Mouse (Mus musculus) neural tube, embryonic 11.5 days (tissue): ENCODE data around the gene Tmem86a. TPM values are rescaled to one million over a fixed set of nuclear protein-coding genes. Genes with fewer than 3 reads are reported as not detected.

ENCODE experiments used
- ATAC-seq: fragments of 200-750 bp; cut with Nextera tagmentation; 2 replicates; pipeline ENCODE4 v1.8.0; 2017; ENCODE audit warnings: moderate number of reproducible peaks, mild to moderate bottlenecking, moderate TSS enrichment, moderate library complexity; ENCODE audit not compliant: insufficient read depth, low FRiP score, low TSS enrichment
- DNase-seq: peaks from one replicate; pipeline ENCODE4 v3.0.0-alpha.2; 2015; ENCODE audit warnings: low spot score
- H3K27ac ChIP-seq: fragments of 300-500 bp; sonication (generic); 2 replicates; pipeline ENCODE4 v1.5.1; 2014; ENCODE audit warnings: low read depth, mild to moderate bottlenecking, low read length
- H3K27me3 ChIP-seq: fragments of 300-500 bp; sonication (generic); 2 replicates; pipeline ENCODE4 v1.6.1; 2014; ENCODE audit warnings: mild to moderate bottlenecking, low read length, mixed read lengths; ENCODE audit not compliant: control insufficient read depth, insufficient read depth
- H3K36me3 ChIP-seq: fragments of 300-500 bp; sonication (generic); 2 replicates; pipeline ENCODE4 v1.6.1; 2014; ENCODE audit warnings: mild to moderate bottlenecking, low read length, moderate library complexity, mixed read lengths; ENCODE audit not compliant: control insufficient read depth, insufficient read depth
- H3K4me1 ChIP-seq: fragments of 300-500 bp; sonication (generic); 2 replicates; pipeline ENCODE4 v1.6.1; 2014; ENCODE audit warnings: low read length, mixed read lengths; ENCODE audit not compliant: control insufficient read depth, insufficient read depth
- H3K4me2 ChIP-seq: fragments of 300-500 bp; sonication (generic); 2 replicates; pipeline ENCODE4 v1.6.1; 2014; ENCODE audit warnings: low read depth, mild to moderate bottlenecking, moderate library complexity
- H3K4me3 ChIP-seq: fragments of 300-500 bp; sonication (generic); 2 replicates; pipeline ENCODE4 v1.5.1; 2014; ENCODE audit warnings: low read depth, low read length
- H3K9ac ChIP-seq: fragments of 300-500 bp; sonication (generic); 2 replicates; pipeline ENCODE4 v1.6.1; 2014; ENCODE audit warnings: mild to moderate bottlenecking, low read length
- H3K9me3 ChIP-seq: fragments of 300-500 bp; sonication (generic); 2 replicates; pipeline ENCODE4 v1.6.1; 2016; ENCODE audit warnings: low read length; ENCODE audit not compliant: control insufficient read depth
- WGBS: fragments of 180-500 bp; shearing (Covaris S2); extraction: QIAGEN DNeasy Blood & Tissue Kit; methylation state at CpG from one replicate; pipeline ENCODE4 v1.1.7; 2014; 5-methylcytosine and 5-hydroxymethylcytosine counted together
- polyA plus RNA-seq: library from polyadenylated mRNA; unstranded; fragments of >200 nt; fragmentation: Nextera tagmentation; extraction: Ambion mirVana; gene quantifications from 2 replicates; pipeline ENCODE4 v1.2.1, GENCODE M21; 2014

Gene Tmem86a
- polyA plus RNA-seq, 1 experiment from 2014 or later = 8.2 TPM

DNA sequence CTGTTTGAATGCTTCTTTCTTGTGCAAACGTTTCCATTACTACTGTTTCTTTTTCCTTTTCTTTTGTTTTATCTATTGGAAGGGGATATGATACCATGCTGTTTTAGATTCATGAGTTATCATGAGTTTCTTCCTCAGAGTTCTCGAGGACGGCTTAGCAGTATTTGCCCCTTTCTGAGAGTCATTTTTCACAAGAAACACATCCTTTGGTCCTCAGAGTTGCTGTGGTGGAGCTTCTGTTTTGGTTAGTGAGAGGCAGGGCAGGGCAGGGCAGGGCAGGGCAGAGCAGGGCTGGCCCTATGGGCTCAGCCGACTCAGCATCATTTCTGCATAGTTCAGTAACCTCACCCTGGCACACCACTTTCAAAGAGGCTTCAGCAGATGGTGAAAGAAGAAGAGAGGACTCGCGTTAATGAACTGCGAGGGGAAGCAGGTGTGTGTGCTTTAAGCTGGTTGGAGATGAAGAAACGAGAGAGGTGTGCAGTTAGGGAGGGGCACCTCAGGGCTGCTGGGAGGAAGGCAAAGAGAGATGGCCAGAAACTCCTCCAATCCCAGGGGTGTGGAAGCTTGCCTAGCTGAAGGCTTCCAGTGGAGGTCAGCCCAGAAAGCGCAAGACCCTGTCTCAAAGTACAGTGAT lies 37.2 kb upstream of the Tmem86a start:
- Histone ChIP-seq H3K4me3 (no peak overlapping the region), H3K4me1 (no peaks in the 10 kb centered on the region; the same call in 1 of the 2 replicates), H3K27ac (no peak overlapping the region), H3K36me3 (no peaks in the 10 kb centered on the region), H3K9me3 (no peaks in the 10 kb centered on the region), H3K9ac (no peak overlapping the region), H3K27me3 (no peaks in the 10 kb centered on the region), H3K4me2 (no peak overlapping the region)
- ATAC-seq (no peak), DNase-seq (no peak)
- 56% methylated on average over 9 of the region's 9 CpGs for WGBS

GRCm38 (mm10) chr7:47014564-47015389 lies 35.6 kb upstream of the Tmem86a start:
- no peaks in the 10 kb centered on the region for H3K9me3 ChIP-seq
- H3K36me3 ChIP-seq = no peaks in the 10 kb centered on the region
- no peak for ATAC-seq
- no peaks in the 10 kb centered on the region; the same call in 1 of the 2 replicates for H3K4me1 ChIP-seq
- no peak overlapping the region for H3K4me3 ChIP-seq
- DNase-seq = no peak
- H3K27me3 ChIP-seq = no peaks in the 10 kb centered on the region
- H3K4me2 ChIP-seq = no peak overlapping the region
- 65% methylated on average over 10 of the region's 11 CpGs for WGBS
- H3K27ac ChIP-seq = no peak overlapping the region
- H3K9ac ChIP-seq = no peak overlapping the region

DNA sequence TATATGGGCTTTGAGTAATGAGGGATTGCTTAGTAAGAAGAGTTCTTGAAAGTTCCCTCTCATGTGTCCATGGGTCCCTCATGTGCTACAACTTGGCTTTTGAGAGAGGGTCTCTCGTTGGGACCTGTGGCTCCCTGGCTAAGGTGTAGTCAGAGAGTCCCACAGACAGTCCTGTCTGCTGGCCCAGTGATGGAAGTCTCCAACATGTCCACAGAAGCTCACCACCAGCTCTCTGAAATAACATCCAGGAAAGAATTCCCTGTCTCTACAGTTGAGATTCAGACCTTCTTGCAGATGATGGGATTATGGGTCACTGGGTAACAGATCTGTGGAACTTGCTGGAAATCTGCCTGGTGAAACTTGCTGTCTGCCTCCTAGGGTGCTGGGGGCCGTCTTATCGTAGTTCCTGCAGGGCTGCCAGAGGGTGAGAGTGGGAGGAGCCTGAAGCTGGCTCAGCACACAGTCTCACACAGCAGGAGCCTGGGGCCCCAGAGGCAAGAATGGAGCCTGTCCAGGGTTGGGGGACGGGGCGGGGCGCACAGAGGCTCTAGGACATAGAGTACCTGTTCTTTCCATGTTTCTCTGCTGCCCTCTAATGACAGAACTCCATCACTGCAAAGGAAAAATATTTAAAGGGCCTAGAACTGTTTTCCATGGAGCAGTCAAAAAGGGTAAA lies 34.9 kb upstream of the Tmem86a start:
- DNase-seq (peak; percentile 82), ATAC-seq (peak; percentile 94)
- Histone ChIP-seq H3K4me2 (peak overlapping the region; percentile 15; the same call in 1 of the 2 replicates), H3K9ac (0 out of 2 replicates have a peak overlapping the region, but pooled peaks have one; percentile 9), H3K9me3 (no peaks in the 10 kb centered on the region), H3K4me3 (no peak overlapping the region), H3K27me3 (no peaks in the 10 kb centered on the region), H3K36me3 (no peaks in the 10 kb centered on the region), H3K27ac (no peak overlapping the region), H3K4me1 (no peaks in the 10 kb centered on the region; the same call in 1 of the 2 replicates)
- WGBS = 6% methylated on average over 6 of the region's 6 CpGs

DNA sequence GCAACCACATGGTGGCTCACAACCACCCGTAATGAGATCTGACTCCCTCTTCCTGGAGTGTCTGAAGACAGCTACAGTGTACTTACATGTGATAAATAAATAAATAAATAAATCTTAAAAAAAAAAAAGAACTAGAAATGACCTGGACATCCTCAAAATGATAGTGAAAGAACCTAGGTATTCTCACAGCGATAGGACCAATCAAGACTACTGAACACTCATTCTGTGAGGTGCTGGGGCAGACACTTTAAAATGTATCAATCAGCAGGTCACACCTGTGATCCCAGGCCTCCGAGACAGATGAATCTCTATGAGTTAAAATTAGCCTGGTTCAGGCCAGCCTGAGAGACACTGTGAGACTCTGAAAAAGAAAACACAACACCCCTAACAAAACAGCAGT lies 33.8 kb upstream of the Tmem86a start:
- Histone ChIP-seq H3K27ac (no peak overlapping the region), H3K27me3 (no peaks in the 10 kb centered on the region), H3K36me3 (no peaks in the 10 kb centered on the region), H3K4me1 (no peaks in the 10 kb centered on the region; the same call in 1 of the 2 replicates), H3K4me2 (no peak overlapping the region), H3K4me3 (no peak overlapping the region), H3K9ac (no peak overlapping the region), H3K9me3 (no peaks in the 10 kb centered on the region)
- no peak for ATAC-seq
- 76% methylated on average over 3 of the region's 3 CpGs for WGBS
- DNase-seq = no peak

DNA sequence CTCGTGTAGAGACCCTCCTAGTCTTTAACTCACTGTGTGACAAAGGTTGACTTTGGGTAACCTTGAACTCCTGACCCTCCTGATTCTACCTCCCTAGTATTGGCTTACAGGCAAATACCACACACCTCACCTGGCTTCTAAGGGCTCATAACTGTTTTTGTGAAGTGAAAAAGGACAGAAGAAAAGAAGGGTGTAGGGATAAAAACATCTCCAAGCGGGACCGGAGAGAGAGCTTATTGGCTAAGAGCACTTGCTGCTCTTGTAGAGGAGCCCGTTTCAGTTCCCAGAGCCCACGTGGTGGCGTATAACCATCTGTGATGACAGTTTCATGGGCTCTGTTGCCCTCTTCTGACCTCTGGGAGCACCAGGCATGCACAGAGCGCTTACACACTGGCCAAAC lies 33.3 kb upstream of the Tmem86a start:
- no peak for ATAC-seq
- H3K4me2 ChIP-seq = no peak overlapping the region
- WGBS = 71% methylated on average over 7 of the region's 7 CpGs

DNA sequence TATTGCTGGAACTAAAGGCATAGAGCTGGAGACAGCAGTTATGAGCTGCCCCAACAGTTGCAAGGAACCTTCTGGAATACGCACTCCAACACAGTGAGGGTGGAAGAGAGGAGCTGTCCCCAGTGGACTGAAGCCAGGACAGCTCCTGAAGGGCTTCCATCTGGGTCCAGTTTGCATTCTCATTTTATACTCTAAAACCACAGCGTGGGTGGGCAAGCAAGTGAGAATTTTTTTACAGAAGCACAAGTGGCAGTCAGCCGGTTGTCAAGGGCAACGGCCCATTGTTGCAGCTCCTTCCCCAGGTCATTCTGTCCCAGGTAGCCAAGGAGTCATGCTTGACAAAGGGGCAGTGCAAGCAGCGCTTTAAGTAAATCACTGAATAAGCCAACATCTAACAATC lies 30.8 kb upstream of the Tmem86a start:
- Histone ChIP-seq H3K4me2 (no peak overlapping the region), H3K4me1 (no peaks in the 10 kb centered on the region; the same call in 1 of the 2 replicates), H3K4me3 (no peak overlapping the region), H3K36me3 (no peaks in the 10 kb centered on the region), H3K9ac (no peak overlapping the region), H3K27me3 (no peaks in the 10 kb centered on the region), H3K9me3 (no peaks in the 10 kb centered on the region), H3K27ac (no peak overlapping the region)
- DNase-seq (no peak), ATAC-seq (no peak)
- WGBS = 70% methylated on average over 5 of the region's 5 CpGs

More for the DNA sequence above, 33.3 kb upstream of the Tmem86a start:
- H3K9me3 ChIP-seq = no peaks in the 10 kb centered on the region
- no peaks in the 10 kb centered on the region; the same call in 1 of the 2 replicates for H3K4me1 ChIP-seq
- H3K9ac ChIP-seq = no peak overlapping the region
- H3K4me3 ChIP-seq = no peak overlapping the region
- H3K27me3 ChIP-seq = no peaks in the 10 kb centered on the region
- no peaks in the 10 kb centered on the region for H3K36me3 ChIP-seq
- H3K27ac ChIP-seq = no peak overlapping the region
- DNase-seq = no peak

DNA sequence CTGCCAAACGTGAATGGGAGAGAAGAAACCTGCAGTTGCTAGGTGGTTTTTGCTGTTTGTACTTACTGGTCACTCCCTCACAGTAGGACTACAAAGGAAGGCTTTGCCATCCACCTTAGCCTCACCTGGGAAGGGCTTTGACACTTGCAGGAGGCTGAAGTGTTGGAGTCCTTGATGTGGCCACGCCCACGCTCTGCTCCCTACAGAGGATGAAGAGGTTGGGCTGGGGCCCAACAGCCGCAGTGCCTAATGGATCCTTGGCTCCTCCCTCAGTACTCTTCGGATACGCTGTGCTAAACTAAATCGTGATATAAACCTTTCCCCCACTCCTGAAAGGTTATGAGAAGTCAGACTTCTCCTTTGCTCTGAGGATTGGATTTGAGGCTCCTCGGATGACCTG lies 29.4 kb upstream of the Tmem86a start:
- Histone ChIP-seq H3K4me1 (no peaks in the 10 kb centered on the region), H3K4me3 (no peak overlapping the region)
- no peak for ATAC-seq

GRCm38 (mm10) chr7:47022482-47022881 lies 27.9 kb upstream of the Tmem86a start:
- Histone ChIP-seq H3K36me3 (no peaks in the 10 kb centered on the region), H3K9me3 (no peaks in the 10 kb centered on the region), H3K9ac (no peak overlapping the region), H3K4me1 (no peaks in the 10 kb centered on the region), H3K27ac (no peak overlapping the region), H3K27me3 (no peaks in the 10 kb centered on the region), H3K4me2 (no peak overlapping the region), H3K4me3 (no peak overlapping the region)
- ATAC-seq = no peak
- 59% methylated on average over 8 of the region's 8 CpGs for WGBS
- DNase-seq = no peak

More for the DNA sequence above, 29.4 kb upstream of the Tmem86a start:
- H3K4me2 ChIP-seq = no peak overlapping the region
- DNase-seq = no peak
- no peaks in the 10 kb centered on the region for H3K9me3 ChIP-seq
- 13% methylated on average over 8 of the region's 8 CpGs for WGBS
- no peaks in the 10 kb centered on the region for H3K36me3 ChIP-seq
- H3K9ac ChIP-seq = no peak overlapping the region
- H3K27me3 ChIP-seq = no peaks in the 10 kb centered on the region
- H3K27ac ChIP-seq = no peak overlapping the region
